Mouse (Mus musculus) erythroid progenitor cell, adult 5-6 weeks (primary cell): Measurements from ENCODE around the gene Lat2. TPM values are rescaled to one million over a fixed set of nuclear protein-coding genes. Genes with fewer than 3 reads are reported as not detected.

Source experiments
- ATAC-seq: replicated peaks from 2 replicates; pipeline ENCODE4 v1.8.0; 2016; ENCODE audit warnings: moderate number of reproducible peaks, mild to moderate bottlenecking, moderate TSS enrichment, inconsistent platforms; ENCODE audit not compliant: poor library complexity, low FRiP score, severe bottlenecking
- total RNA-seq, 2 experiments: library from RNA; stranded (forward) in 1 of 2; stranded (reverse) in 1 of 2; fragments of 150-400 nt in 1 of 2; fragments of 186-747, 209-891 nt in 1 of 2; gene quantifications; 2 replicates each; pipeline versions ENCODE4 v1.2.3 to v1.2.4; 2015 to 2017; ENCODE audit warnings: low replicate concordance in 2 of 2

Lat2 gene
- total RNA-seq, 2 experiments from 2014 or later = 4.2 to 14.3 TPM

- ATAC-seq = no peak
Observed at GRCm38 (mm10) chr5:134615380-134615779, 555 bp upstream of the Lat2 start.

- ATAC-seq = no peak
Observed at GRCm38 (mm10) chr5:134614296-134614695, 529 bp downstream of the Lat2 start.

GRCm38 (mm10) chr5:134613727-134614126, 1.1 kb downstream of the Lat2 start:
- no peak for ATAC-seq

GRCm38 (mm10) chr5:134611810-134612521, 2.9 kb downstream of the Lat2 start:
- no peak for ATAC-seq

- no peak for ATAC-seq
Observed at GRCm38 (mm10) chr5:134609916-134610643, 4.7 kb downstream of the Lat2 start.

GRCm38 (mm10) chr5:134607121-134607520, 7.7 kb downstream of the Lat2 start:
- ATAC-seq = no peak

- 0 out of 2 replicates have a peak, but pooled peaks have one; percentile 30 for ATAC-seq
Observed at GRCm38 (mm10) chr5:134606314-134606713, 8.5 kb downstream of the Lat2 start.

GRCm38 (mm10) chr5:134604376-134604775, 10.4 kb downstream of the Lat2 start:
- no peak for ATAC-seq

- ATAC-seq = no peak
Observed at GRCm38 (mm10) chr5:134597711-134598110, 17.1 kb downstream of the Lat2 start.

GRCm38 (mm10) chr5:134593093-134593492, 21.7 kb downstream of the Lat2 start:
- peak; percentile 83 for ATAC-seq

- ATAC-seq = no peak
Observed at GRCm38 (mm10) chr5:134592026-134592581, 22.7 kb downstream of the Lat2 start.

GRCm38 (mm10) chr5:134589900-134590299, 24.9 kb downstream of the Lat2 start:
- no peak for ATAC-seq

- no peak for ATAC-seq
Observed at GRCm38 (mm10) chr5:134584798-134585197, 30.0 kb downstream of the Lat2 start.

GRCm38 (mm10) chr5:134583884-134584213, 31.0 kb downstream of the Lat2 start:
- ATAC-seq = no peak

- ATAC-seq = peak; percentile 40
Observed at GRCm38 (mm10) chr5:134583006-134583883, 31.6 kb downstream of the Lat2 start.

GRCm38 (mm10) chr5:134582221-134582907, 32.5 kb downstream of the Lat2 start:
- peak; percentile 99 for ATAC-seq

GRCm38 (mm10) chr5:134581146-134581545, 33.7 kb downstream of the Lat2 start, which contains the start of gene Rfc2:
Gene Rfc2 (plus strand): TSS chr5:134581366.
- ATAC-seq = no peak

GRCm38 (mm10) chr5:134579135-134579534, 35.7 kb downstream of the Lat2 start:
- no peak for ATAC-seq

- no peak for ATAC-seq
Observed at GRCm38 (mm10) chr5:134577534-134577933, 37.3 kb downstream of the Lat2 start.
